Mouse (Mus musculus): ENCODE results near the gene Trpc4ap. TPM values are rescaled to one million over a fixed set of nuclear protein-coding genes. Genes with fewer than 3 reads are reported as not detected.

Trpc4ap gene
- polyA plus RNA-seq, 1 experiment from 2014 or later, result 115 TPM

DNA sequence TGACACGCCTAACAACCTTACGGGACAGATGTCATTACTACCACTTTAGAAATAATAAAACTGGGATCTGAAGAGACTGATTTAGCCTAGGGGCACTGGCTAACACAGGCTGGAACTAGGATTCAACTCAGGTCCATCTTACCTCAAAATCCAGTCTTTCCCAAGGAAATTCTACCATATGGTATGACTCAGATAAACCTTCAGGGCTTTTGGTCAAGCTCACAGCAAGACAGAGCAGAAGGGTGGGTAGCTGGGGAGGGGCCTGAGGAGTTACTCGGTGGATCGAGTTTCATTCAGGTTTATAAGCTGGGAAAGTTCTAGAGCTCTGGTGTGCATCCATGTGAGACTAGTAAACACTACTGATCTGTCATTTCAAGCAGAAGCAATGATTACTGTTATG is 3.0 kb downstream of the Trpc4ap start:
- Histone ChIP-seq H3K9me3 (no peaks in the 10 kb centered on the region), H3K9ac (no peak overlapping the region), H3K4me1 (peaks cover 15% of the 10 kb centered on the region), H3K27ac (no peak overlapping the region), H3K4me2 (no peak overlapping the region), H3K36me3 (no peaks in the 10 kb centered on the region; the same call in 1 of the 2 replicates), H3K27me3 (replicated peaks) (no peaks in the 10 kb centered on the region), H3K4me3 (replicated peaks) (no peak overlapping the region)
- ATAC-seq (ENCODE audit: insufficient read depth, low FRiP score, low read depth), result no peak
- WGBS, result 70% methylated on average over 4 of the region's 4 CpGs

DNA sequence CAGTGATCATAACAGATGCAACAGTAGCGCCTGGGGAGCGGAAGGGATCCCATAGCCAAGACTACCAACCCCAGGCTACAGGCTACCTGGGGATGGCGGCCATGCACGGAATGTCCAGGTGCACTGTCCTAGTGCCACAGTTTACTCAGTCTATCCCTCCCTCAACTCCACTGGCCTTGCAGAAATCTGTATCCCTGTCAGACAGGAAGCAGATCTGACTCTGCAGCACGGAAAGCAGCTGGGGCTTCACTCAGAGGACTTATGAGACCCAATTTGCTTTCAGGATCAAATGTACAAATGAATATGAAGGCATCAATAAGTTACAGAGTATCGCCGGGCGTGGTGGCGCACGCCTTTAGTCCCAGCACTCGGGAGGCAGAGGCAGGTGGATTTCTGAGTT is 4.4 kb downstream of the Trpc4ap start:
- Histone ChIP-seq H3K9me3 (no peaks in the 10 kb centered on the region), H3K9ac (no peak overlapping the region), H3K27me3 (replicated peaks) (no peaks in the 10 kb centered on the region), H3K4me2 (no peak overlapping the region), H3K4me1 (peaks cover 15% of the 10 kb centered on the region), H3K4me3 (replicated peaks) (no peak overlapping the region), H3K27ac (no peak overlapping the region), H3K36me3 (no peaks in the 10 kb centered on the region; the same call in 1 of the 2 replicates)
- 90% methylated on average over 11 of the region's 11 CpGs for WGBS
- ATAC-seq (ENCODE audit: insufficient read depth, low FRiP score, low read depth), result no peak

DNA sequence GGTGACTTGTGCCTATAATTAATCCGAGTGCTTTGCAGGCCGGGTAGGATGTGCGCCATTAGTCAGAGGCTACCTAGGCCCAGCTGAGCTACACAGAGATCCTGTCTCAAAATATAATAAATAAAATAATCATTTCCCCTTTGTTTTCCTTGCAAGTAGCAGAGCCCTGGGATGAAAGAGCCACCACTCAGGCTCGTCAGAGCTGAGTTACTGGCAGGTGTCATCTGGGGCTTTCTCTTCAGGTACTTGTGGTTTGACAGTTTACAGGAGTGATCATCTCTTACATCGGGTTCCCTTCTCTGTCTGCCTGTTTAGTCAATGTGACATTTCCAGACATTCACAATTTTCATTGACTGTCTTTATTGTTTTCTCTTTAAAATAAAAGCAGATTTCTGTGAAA is 5.6 kb downstream of the Trpc4ap start:
- H3K9ac ChIP-seq, result no peak overlapping the region
- no peak overlapping the region for H3K27ac ChIP-seq
- 82% methylated on average over 5 of the region's 5 CpGs for WGBS
- no peaks in the 10 kb centered on the region for H3K9me3 ChIP-seq
- H3K4me1 ChIP-seq, result peaks cover 15% of the 10 kb centered on the region
- no peak overlapping the region for H3K4me2 ChIP-seq
- H3K4me3 ChIP-seq (replicated peaks), result no peak overlapping the region
- no peaks in the 10 kb centered on the region; the same call in 1 of the 2 replicates for H3K36me3 ChIP-seq
- H3K27me3 ChIP-seq (replicated peaks), result no peaks in the 10 kb centered on the region
- ATAC-seq (ENCODE audit: insufficient read depth, low FRiP score, low read depth), result no peak

DNA sequence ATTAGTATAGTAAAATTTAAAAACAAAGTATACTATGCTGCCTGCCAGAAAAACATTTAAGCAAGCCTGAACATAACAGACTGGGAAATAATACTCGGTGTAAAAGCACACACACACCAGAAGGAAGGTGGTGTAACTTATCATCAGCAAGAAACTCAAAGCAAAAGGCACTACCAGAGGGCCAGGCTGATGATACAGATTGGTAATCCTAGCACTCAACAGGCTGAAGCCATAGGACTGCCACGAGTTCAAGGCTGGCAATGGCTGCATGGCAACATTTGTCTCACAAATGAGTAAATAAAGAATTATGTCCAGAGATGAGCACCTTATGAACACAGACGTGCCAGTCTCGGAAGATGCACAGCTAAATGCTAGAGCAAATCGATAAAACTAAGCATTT is 8.4 kb downstream of the Trpc4ap start:
- Histone ChIP-seq H3K9ac (no peak overlapping the region), H3K9me3 (no peaks in the 10 kb centered on the region), H3K4me2 (no peak overlapping the region), H3K36me3 (no peaks in the 10 kb centered on the region; the same call in 1 of the 2 replicates), H3K4me3 (replicated peaks) (no peak overlapping the region), H3K27me3 (replicated peaks) (no peaks in the 10 kb centered on the region), H3K4me1 (no peaks in the 10 kb centered on the region; the same call in 1 of the 2 replicates), H3K27ac (no peak overlapping the region)
- WGBS, result 88% methylated on average over 5 of the region's 5 CpGs
- ATAC-seq (ENCODE audit: insufficient read depth, low FRiP score, low read depth), result no peak

DNA sequence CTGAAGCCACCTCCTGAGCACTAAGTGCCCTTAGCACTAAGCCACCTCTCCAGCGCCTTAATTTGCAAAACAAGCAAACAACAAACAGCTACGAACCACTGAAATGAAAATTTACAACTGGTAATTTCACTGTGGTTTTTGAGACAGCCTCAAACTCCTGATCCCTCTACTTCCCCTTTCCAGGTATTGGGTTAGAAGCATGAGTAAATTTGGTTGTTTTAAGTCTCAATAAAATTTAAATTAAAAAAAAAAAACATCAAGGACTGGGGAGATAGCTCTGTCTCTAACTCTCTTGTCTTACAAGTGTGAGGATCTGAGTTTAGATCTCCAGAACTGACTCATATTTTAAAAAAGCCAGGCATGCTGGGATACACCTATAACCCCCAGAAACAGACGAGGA is 9.0 kb downstream of the Trpc4ap start:
- H3K27ac ChIP-seq, result no peak overlapping the region
- no peaks in the 10 kb centered on the region; the same call in 1 of the 2 replicates for H3K4me1 ChIP-seq
- no peak overlapping the region for H3K4me2 ChIP-seq
- ATAC-seq (ENCODE audit: insufficient read depth, low FRiP score, low read depth), result no peak
- H3K4me3 ChIP-seq (replicated peaks), result no peak overlapping the region
- H3K9ac ChIP-seq, result no peak overlapping the region
- no peaks in the 10 kb centered on the region; the same call in 1 of the 2 replicates for H3K36me3 ChIP-seq
- H3K9me3 ChIP-seq, result no peaks in the 10 kb centered on the region
- no peaks in the 10 kb centered on the region for H3K27me3 ChIP-seq (replicated peaks)
- WGBS, result 62% methylated on average over 3 of the region's 3 CpGs

- no peak for ATAC-seq (ENCODE audit: insufficient read depth, low FRiP score, low read depth)
- no peak overlapping the region for H3K4me3 ChIP-seq (replicated peaks)
- H3K36me3 ChIP-seq, result no peaks in the 10 kb centered on the region; the same call in 1 of the 2 replicates
- no peak overlapping the region for H3K9ac ChIP-seq
- 96% methylated on average over 2 of the region's 2 CpGs for WGBS
- H3K9me3 ChIP-seq, result no peaks in the 10 kb centered on the region
- no peak overlapping the region for H3K27ac ChIP-seq
- no peaks in the 10 kb centered on the region for H3K4me1 ChIP-seq
- no peaks in the 10 kb centered on the region for H3K27me3 ChIP-seq (replicated peaks)
- no peak overlapping the region for H3K4me2 ChIP-seq
Observed at GRCm38 (mm10) chr2:155681874-155682273, 10.3 kb downstream of the Trpc4ap start.

- ATAC-seq (ENCODE audit: insufficient read depth, low FRiP score, low read depth), result no peak
- Histone ChIP-seq H3K4me3 (replicated peaks) (no peak overlapping the region), H3K27ac (no peak overlapping the region), H3K36me3 (no peaks in the 10 kb centered on the region; the same call in 1 of the 2 replicates), H3K4me1 (no peaks in the 10 kb centered on the region), H3K4me2 (no peak overlapping the region), H3K9me3 (no peaks in the 10 kb centered on the region), H3K27me3 (replicated peaks) (no peaks in the 10 kb centered on the region), H3K9ac (no peak overlapping the region)
- WGBS, result 69% methylated on average over 8 of the region's 8 CpGs
Observed at GRCm38 (mm10) chr2:155681194-155681593, 11.0 kb downstream of the Trpc4ap start.

DNA sequence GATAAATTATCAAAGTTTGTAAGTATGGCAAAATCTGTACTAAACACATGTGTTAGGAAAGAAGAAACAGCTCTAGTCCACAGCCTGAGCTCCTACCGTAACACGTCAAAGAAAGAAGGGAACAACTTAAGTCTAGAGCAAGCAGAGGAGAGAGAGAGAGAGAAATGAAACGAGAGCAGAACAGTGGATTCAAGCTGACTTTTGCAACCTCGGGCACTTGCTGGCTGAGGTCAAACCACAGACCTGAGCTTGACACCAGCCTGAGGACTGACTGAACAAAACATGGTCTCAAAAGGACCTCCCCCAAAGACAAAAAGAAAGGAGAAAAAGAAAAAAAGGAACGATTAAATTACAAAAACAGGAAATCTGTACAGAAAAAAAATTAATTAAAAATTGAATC is 11.6 kb downstream of the Trpc4ap start:
- Histone ChIP-seq H3K27me3 (replicated peaks) (no peaks in the 10 kb centered on the region), H3K4me1 (no peaks in the 10 kb centered on the region), H3K36me3 (no peaks in the 10 kb centered on the region; the same call in 1 of the 2 replicates), H3K9me3 (no peaks in the 10 kb centered on the region), H3K27ac (no peak overlapping the region), H3K4me2 (no peak overlapping the region), H3K4me3 (replicated peaks) (no peak overlapping the region), H3K9ac (no peak overlapping the region)
- 66% methylated on average over 5 of the region's 5 CpGs for WGBS
- ATAC-seq (ENCODE audit: insufficient read depth, low FRiP score, low read depth), result no peak

- Histone ChIP-seq H3K4me3 (replicated peaks) (no peak overlapping the region), H3K9ac (no peak overlapping the region), H3K36me3 (no peaks in the 10 kb centered on the region), H3K4me2 (no peak overlapping the region), H3K27me3 (replicated peaks) (no peaks in the 10 kb centered on the region), H3K4me1 (no peaks in the 10 kb centered on the region), H3K9me3 (no peaks in the 10 kb centered on the region), H3K27ac (no peak overlapping the region)
- WGBS, result 88% methylated on average over 4 of the region's 4 CpGs
- no peak for ATAC-seq (ENCODE audit: insufficient read depth, low FRiP score, low read depth)
Observed at GRCm38 (mm10) chr2:155679586-155680110, 12.5 kb downstream of the Trpc4ap start.

DNA sequence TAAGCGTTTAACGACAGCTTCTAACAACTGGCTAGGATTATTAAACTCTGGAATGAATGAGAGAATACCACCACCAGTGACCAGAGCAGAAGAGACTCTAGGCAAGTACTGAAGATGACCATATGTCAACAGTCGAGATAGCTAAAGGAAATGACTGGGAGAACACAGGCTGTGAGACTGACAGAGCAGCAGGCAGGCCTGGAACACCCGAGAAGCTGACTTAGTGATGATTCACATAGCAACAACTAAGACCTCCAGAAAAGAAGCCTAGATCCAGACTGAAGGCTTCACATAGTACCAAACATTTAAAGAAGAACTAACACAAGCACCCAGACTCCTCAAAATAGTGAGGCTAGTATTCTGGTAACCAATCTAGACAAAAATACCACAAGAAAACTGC is 17.1 kb downstream of the Trpc4ap start:
- Histone ChIP-seq H3K4me2 (no peak overlapping the region), H3K27me3 (replicated peaks) (no peaks in the 10 kb centered on the region), H3K9ac (no peak overlapping the region), H3K4me1 (0 out of 2 replicates have a peak, but pooled peaks cover 4% of the 10 kb centered on the region), H3K27ac (no peak overlapping the region), H3K36me3 (peaks cover 18% of the 10 kb centered on the region), H3K9me3 (no peaks in the 10 kb centered on the region), H3K4me3 (replicated peaks) (no peak overlapping the region)
- no peak for ATAC-seq (ENCODE audit: insufficient read depth, low FRiP score, low read depth)
- WGBS, result 52% methylated on average over 4 of the region's 4 CpGs

- Histone ChIP-seq H3K36me3 (peaks cover 18% of the 10 kb centered on the region), H3K4me1 (0 out of 2 replicates have a peak, but pooled peaks cover 4% of the 10 kb centered on the region), H3K4me2 (no peak overlapping the region), H3K27me3 (replicated peaks) (no peaks in the 10 kb centered on the region), H3K27ac (no peak overlapping the region), H3K9ac (no peak overlapping the region), H3K9me3 (no peaks in the 10 kb centered on the region), H3K4me3 (replicated peaks) (no peak overlapping the region)
- ATAC-seq (ENCODE audit: insufficient read depth, low FRiP score, low read depth), result no peak
- WGBS, result 29% methylated on average over 2 of the region's 2 CpGs
Observed at GRCm38 (mm10) chr2:155673546-155673945, 18.6 kb downstream of the Trpc4ap start.

DNA sequence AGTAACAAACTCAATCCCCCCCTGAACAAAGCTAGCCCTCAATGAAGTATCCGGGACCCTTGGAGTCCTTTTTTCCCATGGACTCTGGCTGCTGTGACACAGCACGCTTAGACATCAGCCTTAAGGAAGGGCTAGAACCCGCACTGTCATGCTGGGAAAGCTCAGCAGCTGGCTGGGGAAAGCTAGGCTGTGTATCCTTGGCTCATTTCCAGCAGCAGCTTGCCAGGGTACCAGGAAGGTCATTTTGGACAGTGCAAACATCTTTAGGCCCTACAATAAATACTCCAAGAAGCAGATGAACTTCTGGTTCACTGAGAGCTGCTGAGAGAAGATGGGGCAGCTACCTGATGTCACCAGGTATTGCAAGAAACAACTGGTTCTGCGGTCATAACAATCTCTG is 20.9 kb downstream of the Trpc4ap start:
- 65% methylated on average over 4 of the region's 4 CpGs for WGBS
- 0 out of 2 replicates have a peak, but pooled peaks cover 4% of the 10 kb centered on the region for H3K4me1 ChIP-seq
- H3K27ac ChIP-seq, result no peak overlapping the region
- ATAC-seq (ENCODE audit: insufficient read depth, low FRiP score, low read depth), result no peak
- no peak overlapping the region for H3K4me2 ChIP-seq
- peaks cover 21% of the 10 kb centered on the region for H3K36me3 ChIP-seq
- no peak overlapping the region for H3K9ac ChIP-seq
- H3K4me3 ChIP-seq (replicated peaks), result no peak overlapping the region
- H3K27me3 ChIP-seq (replicated peaks), result no peaks in the 10 kb centered on the region
- no peaks in the 10 kb centered on the region for H3K9me3 ChIP-seq

DNA sequence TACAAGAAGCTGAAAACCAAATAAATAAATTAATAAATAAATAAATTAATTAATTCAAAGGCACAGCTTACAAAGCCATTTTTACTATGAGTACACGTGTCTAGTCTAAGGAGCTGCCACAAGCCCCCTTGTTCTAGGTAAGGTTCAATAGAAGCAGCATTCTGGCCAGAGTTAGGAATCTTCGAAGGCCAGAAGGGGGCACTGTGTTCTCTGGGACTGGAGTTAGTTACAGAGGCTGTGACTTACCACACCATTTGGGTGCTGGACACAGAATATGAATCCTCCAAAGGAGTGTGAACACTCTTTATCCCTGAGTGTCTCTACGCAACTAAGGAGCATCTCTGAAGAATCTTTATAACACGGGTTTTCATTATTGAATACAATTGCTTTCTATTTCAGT is 23.7 kb downstream of the Trpc4ap start:
- H3K36me3 ChIP-seq, result peaks cover 34% of the 10 kb centered on the region
- H3K9me3 ChIP-seq, result no peaks in the 10 kb centered on the region
- H3K27ac ChIP-seq, result no peak overlapping the region
- no peaks in the 10 kb centered on the region for H3K27me3 ChIP-seq (replicated peaks)
- H3K9ac ChIP-seq, result no peak overlapping the region
- no peak for ATAC-seq (ENCODE audit: insufficient read depth, low FRiP score, low read depth)
- 0 out of 2 replicates have a peak, but pooled peaks cover 4% of the 10 kb centered on the region for H3K4me1 ChIP-seq
- WGBS, result 80% methylated on average over 4 of the region's 4 CpGs
- H3K4me2 ChIP-seq, result no peak overlapping the region
- H3K4me3 ChIP-seq (replicated peaks), result no peak overlapping the region
